Comparison of ENCODE assay signal across 8 mouse cellular contexts in genomic region chr7:73917633-73918311, GRCm38 (mm10).
DNase-seq lines count a peak whose midpoint lies in the region; ATAC-seq lines count a peak whose summit lies in the region.

No protein-coding gene starts in this region.

- H3K4me3 ChIP-seq in forebrain, embryonic 11.5 days (ENCODE audit: low read depth, low read length), result no peak overlapping the region
- H3K4me3 ChIP-seq in forebrain, embryonic 10.5 days, result no peak overlapping the region
- H3K4me3 ChIP-seq in forebrain, embryonic 12.5 days (replicated peaks), result no peak overlapping the region
- no peak overlapping the region for H3K4me3 ChIP-seq in neural tube, embryonic 13.5 days

- 40% methylated on average over 9 of the region's 9 CpGs for WGBS in forebrain, embryonic 11.5 days
- WGBS in forebrain, embryonic 10.5 days, result 65% methylated on average over 9 of the region's 9 CpGs
- 27% methylated on average over 9 of the region's 9 CpGs for WGBS in forebrain, embryonic 12.5 days
- WGBS in neural tube, embryonic 13.5 days, result 22% methylated on average over 9 of the region's 9 CpGs

- no peaks in the 10 kb centered on the region for H3K9me3 ChIP-seq in forebrain, embryonic 11.5 days (ENCODE audit: control insufficient read depth, low read length)
- H3K9me3 ChIP-seq in forebrain, embryonic 10.5 days, result no peaks in the 10 kb centered on the region
- no peaks in the 10 kb centered on the region for H3K9me3 ChIP-seq in forebrain, embryonic 12.5 days
- H3K9me3 ChIP-seq in neural tube, embryonic 13.5 days, result no peaks in the 10 kb centered on the region

- no peak for DNase-seq in forebrain, embryonic 11.5 days (ENCODE audit: low spot score)
- no peak for DNase-seq in forebrain, embryonic 10.5 days (ENCODE audit: extremely low spot score, low spot score)
- peak; percentile 93 for DNase-seq in layer of hippocampus, adult 9-10 months (ENCODE audit: low spot score)
- no peak for DNase-seq in adrenal gland, postnatal 25 days
- DNase-seq in yolk sac, embryonic 10.5 days (ENCODE audit: low spot score), result no peak
- no peak for DNase-seq in testis, postnatal 10 days (ENCODE audit: low spot score)

- H3K36me3 ChIP-seq in forebrain, embryonic 11.5 days (ENCODE audit: control insufficient read depth, insufficient read depth, low read length), result no peaks in the 10 kb centered on the region
- H3K36me3 ChIP-seq in forebrain, embryonic 10.5 days (replicated peaks), result no peaks in the 10 kb centered on the region
- no peaks in the 10 kb centered on the region for H3K36me3 ChIP-seq in forebrain, embryonic 12.5 days (replicated peaks)
- no peaks in the 10 kb centered on the region for H3K36me3 ChIP-seq in neural tube, embryonic 13.5 days

- H3K9ac ChIP-seq in forebrain, embryonic 11.5 days (ENCODE audit: low read length), result no peak overlapping the region
- H3K9ac ChIP-seq in forebrain, embryonic 12.5 days, result no peak overlapping the region
- H3K9ac ChIP-seq in neural tube, embryonic 13.5 days, result no peak overlapping the region

- peak; percentile 77 for ATAC-seq in forebrain, embryonic 11.5 days (replicated peaks; ENCODE audit: low FRiP score)
- peak; percentile 81 for ATAC-seq in forebrain, embryonic 12.5 days (ENCODE audit: low FRiP score)
- peak; percentile 81 for ATAC-seq in neural tube, embryonic 13.5 days (ENCODE audit: low read depth)

- no peak overlapping the region for H3K27ac ChIP-seq in forebrain, embryonic 11.5 days (ENCODE audit: low read depth, low read length)
- H3K27ac ChIP-seq in forebrain, embryonic 10.5 days, result no peak overlapping the region
- H3K27ac ChIP-seq in forebrain, embryonic 12.5 days, result 0 out of 2 replicates have a peak overlapping the region, but pooled peaks have one; percentile 54
- peak overlapping the region; percentile 79 for H3K27ac ChIP-seq in neural tube, embryonic 13.5 days (replicated peaks)

- peaks cover 2% of the 10 kb centered on the region; the same call in 1 of the 2 replicates for H3K27me3 ChIP-seq in forebrain, embryonic 11.5 days (ENCODE audit: control insufficient read depth, insufficient read depth, low read length)
- peaks cover 24% of the 10 kb centered on the region for H3K27me3 ChIP-seq in forebrain, embryonic 10.5 days (ENCODE audit: poor library complexity, severe bottlenecking)
- peaks cover 51% of the 10 kb centered on the region for H3K27me3 ChIP-seq in forebrain, embryonic 12.5 days
- H3K27me3 ChIP-seq in neural tube, embryonic 13.5 days, result no peaks in the 10 kb centered on the region

- H3K4me1 ChIP-seq in forebrain, embryonic 11.5 days (replicated peaks; ENCODE audit: control insufficient read depth, insufficient read depth, low read length), result 0 out of 2 replicates have a peak, but pooled peaks cover 5% of the 10 kb centered on the region
- H3K4me1 ChIP-seq in forebrain, embryonic 10.5 days, result peaks cover 30% of the 10 kb centered on the region
- H3K4me1 ChIP-seq in forebrain, embryonic 12.5 days, result peaks cover 36% of the 10 kb centered on the region
- H3K4me1 ChIP-seq in neural tube, embryonic 13.5 days (replicated peaks), result peaks cover 54% of the 10 kb centered on the region

- H3K4me2 ChIP-seq in forebrain, embryonic 11.5 days (ENCODE audit: low read depth, low read length, severe bottlenecking), result no peak overlapping the region
- H3K4me2 ChIP-seq in forebrain, embryonic 12.5 days, result no peak overlapping the region
- H3K4me2 ChIP-seq in neural tube, embryonic 13.5 days, result no peak overlapping the region

Comparison
In these comparisons a context has a peak if more than half of its experiments do, and no peak if none do; other contexts are left out.
1. H3K27ac ChIP-seq: peak in forebrain, embryonic 12.5 days (single experiment) and neural tube, embryonic 13.5 days (single experiment); none in forebrain, embryonic 11.5 days (single experiment) and forebrain, embryonic 10.5 days (single experiment).
2. Peak in every context shown above with its lines, with median percentiles within 50 percentile points of each other: ATAC-seq.